Mouse (Mus musculus) myocyte (in vitro differentiated cells): ENCODE measurements around the gene Gm47985. TPM values are rescaled to one million over a fixed set of nuclear protein-coding genes. Genes with fewer than 3 reads are reported as not detected.
"Not testable (repeated sequence)": the region's sequence is repeated elsewhere in the genome, so short reads cannot be mapped to it uniquely, and the experiment has no call there.

Experiments
- H3K27me3 ChIP-seq: one replicate; pipeline ENCODE4 v1.6.1; 2011; ENCODE audit not compliant: control insufficient read depth, insufficient read depth, insufficient read length
- H3K36me3 ChIP-seq: one replicate; pipeline ENCODE4 v1.6.1; 2011; ENCODE audit not compliant: control insufficient read depth, insufficient read depth
- H3K4me2 ChIP-seq: one replicate; pipeline ENCODE4 v1.6.1; 2011; ENCODE audit warnings: low read depth, control low read depth
- H3K4me3 ChIP-seq: one replicate; pipeline ENCODE4 v1.5.1; 2011; ENCODE audit warnings: mild to moderate bottlenecking, control low read depth, moderate library complexity
- H3K79me2 ChIP-seq: one replicate; pipeline ENCODE4 v1.6.1; 2011; ENCODE audit not compliant: control insufficient read depth, insufficient read depth
- H3ac ChIP-seq: one replicate; pipeline ENCODE4 v1.6.1; 2011; ENCODE audit not compliant: control insufficient read depth, insufficient read length
- CEBPB ChIP-seq: IDR thresholded peaks from 2 replicates; pipeline ENCODE4 v1.6.1; 2011; ENCODE audit warnings: mild to moderate bottlenecking, moderate library complexity; ENCODE audit not compliant: poor library complexity, insufficient read depth, severe bottlenecking
- E2F4 ChIP-seq: IDR thresholded peaks from one replicate; pipeline ENCODE4 v1.6.1; 2011; ENCODE audit warnings: mild to moderate bottlenecking, control low read depth, moderate library complexity; ENCODE audit not compliant: insufficient read depth
- MAX ChIP-seq: IDR thresholded peaks from one replicate; pipeline ENCODE4 v1.6.1; 2011; ENCODE audit warnings: low read depth, mild to moderate bottlenecking, control low read depth
- MYOD1 ChIP-seq, 3 experiments: IDR thresholded peaks; one replicate each; pipeline ENCODE4 v1.6.1; 2011; ENCODE audit warnings: control low read depth in 2 of 3, low read depth in 2 of 3, mild to moderate bottlenecking in 2 of 3, moderate library complexity in 1 of 3; ENCODE audit not compliant: insufficient read length in 2 of 3, control insufficient read depth in 1 of 3
- MYOG ChIP-seq, 3 experiments: IDR thresholded peaks; one replicate each; pipeline ENCODE4 v1.6.1; 2011; ENCODE audit warnings: control low read depth in 2 of 3, low read depth in 2 of 3, mild to moderate bottlenecking in 2 of 3; ENCODE audit not compliant: insufficient read length in 2 of 3, control insufficient read depth in 1 of 3, insufficient read depth in 1 of 3
- POLR2A ChIP-seq: IDR thresholded peaks from one replicate; pipeline ENCODE4 v1.6.1; 2011; ENCODE audit warnings: low read depth, mild to moderate bottlenecking, control low read depth, moderate library complexity; ENCODE audit not compliant: insufficient read length
- POLR2AphosphoS2 ChIP-seq: IDR thresholded peaks from one replicate; pipeline ENCODE4 v1.6.1; 2011; ENCODE audit warnings: low read depth, control low read depth; ENCODE audit not compliant: insufficient read length
- REST ChIP-seq: IDR thresholded peaks from one replicate; pipeline ENCODE4 v1.6.1; 2011; ENCODE audit warnings: mild to moderate bottlenecking, control low read depth, moderate library complexity; ENCODE audit not compliant: insufficient read depth, insufficient read length
- SRF ChIP-seq: IDR thresholded peaks from one replicate; pipeline ENCODE4 v1.6.1; 2011; ENCODE audit warnings: low read depth; ENCODE audit not compliant: control insufficient read depth, insufficient read length
- TCF12 ChIP-seq: IDR thresholded peaks from one replicate; pipeline ENCODE4 v1.6.1; 2011; ENCODE audit warnings: mild to moderate bottlenecking, control low read depth; ENCODE audit not compliant: poor library complexity, insufficient read depth, severe bottlenecking
- TCF3 ChIP-seq: IDR thresholded peaks from one replicate; pipeline ENCODE4 v1.6.1; 2011; ENCODE audit warnings: low read depth, control low read depth; ENCODE audit not compliant: insufficient read length
- USF1 ChIP-seq: IDR thresholded peaks from one replicate; pipeline ENCODE4 v1.6.1; 2011; ENCODE audit warnings: low read depth, mild to moderate bottlenecking, control low read depth, moderate library complexity
- polyA plus RNA-seq: library from polyadenylated mRNA; unstranded; fragments of >200 nt; fragmentation: generic; extraction: Trizol; gene quantifications from one replicate; pipeline ENCODE4 v1.2.1, GENCODE M21; 2012; ENCODE audit warnings: missing spikeins

The Gm47985 gene
- polyA plus RNA-seq, 1 experiment: 0.12 TPM

GRCm38 (mm10) chr1:151209824-151210355 is 27.6 kb downstream of the Gm47985 start, which contains the start of gene Gm47996:
TSS of gene Gm47996 (plus strand) at chr1:151210131.
- H3K4me2 ChIP-seq, H3K4me3 ChIP-seq, H3K79me2 ChIP-seq, H3K36me3 ChIP-seq, H3ac ChIP-seq, H3K27me3 ChIP-seq: not testable (repeated sequence)

DNA sequence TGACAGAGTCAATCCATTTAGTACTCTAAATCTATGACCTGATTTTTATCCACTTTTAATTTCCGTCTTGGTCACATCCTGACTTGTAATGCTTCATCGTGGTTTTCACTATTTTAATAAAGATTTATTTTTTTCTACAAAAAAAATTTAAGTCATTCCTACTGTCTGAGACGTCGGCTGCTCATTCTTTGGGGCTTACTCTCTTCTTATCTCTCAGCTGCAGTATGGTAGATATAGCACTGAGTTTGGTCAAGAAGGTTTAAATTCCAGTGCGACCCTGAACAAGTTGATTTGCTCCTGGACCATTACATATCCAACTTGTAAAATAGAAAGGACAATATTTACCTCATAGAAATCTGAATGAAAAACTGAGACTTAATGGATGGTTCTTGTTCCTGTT is 29.3 kb downstream of the Gm47985 start:
- not testable (repeated sequence) for H3K4me2 ChIP-seq, H3K4me3 ChIP-seq, H3K27me3 ChIP-seq, H3K79me2 ChIP-seq, H3K36me3 ChIP-seq, H3ac ChIP-seq

- TF ChIP-seq MYOG (IDR thresholded peaks at IDR 0.05; ENCODE audit: control insufficient read depth in 1 of 3, insufficient read depth in 1 of 3, insufficient read length in 2 of 3, low read depth in 2 of 3) (no peak), USF1 (no peak), POLR2AphosphoS2 (no peak)
- H3K4me2 ChIP-seq: no peak overlapping the region
- H3K36me3 ChIP-seq: no peaks in the 10 kb centered on the region
- no peak overlapping the region for H3K4me3 ChIP-seq
- no peaks in the 10 kb centered on the region for H3K27me3 ChIP-seq
- H3K79me2 ChIP-seq: no peaks in the 10 kb centered on the region
- H3ac ChIP-seq: no peak overlapping the region
These were observed 32.5 kb downstream of the Gm47985 start for GRCm38 (mm10) chr1:151214862-151215261.

- Histone ChIP-seq H3K79me2 (no peaks in the 10 kb centered on the region), H3K4me3 (no peak overlapping the region), H3K4me2 (no peak overlapping the region), H3K36me3 (no peaks in the 10 kb centered on the region), H3K27me3 (no peaks in the 10 kb centered on the region), H3ac (no peak overlapping the region)
- TF ChIP-seq MYOG (IDR thresholded peaks at IDR 0.05; ENCODE audit: control insufficient read depth in 1 of 3, insufficient read depth in 1 of 3, insufficient read length in 2 of 3, low read depth in 2 of 3) (no peak), POLR2AphosphoS2 (no peak), TCF12 (no peak), MAX (no peak), REST (no peak), CEBPB (no peak), TCF3 (no peak), E2F4 (no peak), POLR2A (no peak), SRF (no peak), USF1 (no peak), MYOD1 (IDR thresholded peaks at IDR 0.05; ENCODE audit: control insufficient read depth in 1 of 3, insufficient read length in 2 of 3, low read depth in 2 of 3) (no peak)
These were observed 33.6 kb downstream of the Gm47985 start for GRCm38 (mm10) chr1:151215985-151216384.

GRCm38 (mm10) chr1:151216417-151216816 is 34.1 kb downstream of the Gm47985 start:
- Histone ChIP-seq H3K79me2 (no peaks in the 10 kb centered on the region), H3K4me2 (no peak overlapping the region), H3K36me3 (no peaks in the 10 kb centered on the region), H3ac (no peak overlapping the region), H3K4me3 (no peak overlapping the region), H3K27me3 (no peaks in the 10 kb centered on the region)
- TF ChIP-seq CEBPB (no peak), E2F4 (no peak), SRF (no peak), MYOG (IDR thresholded peaks at IDR 0.05; ENCODE audit: control insufficient read depth in 1 of 3, insufficient read depth in 1 of 3, insufficient read length in 2 of 3, low read depth in 2 of 3) (no peak), TCF12 (no peak), POLR2AphosphoS2 (no peak), POLR2A (no peak), REST (no peak), MYOD1 (IDR thresholded peaks at IDR 0.05; ENCODE audit: control insufficient read depth in 1 of 3, insufficient read length in 2 of 3, low read depth in 2 of 3) (no peak), USF1 (no peak), TCF3 (no peak), MAX (no peak)

- Histone ChIP-seq H3K36me3 (no peaks in the 10 kb centered on the region), H3ac (no peak overlapping the region), H3K4me3 (no peak overlapping the region), H3K27me3 (no peaks in the 10 kb centered on the region), H3K79me2 (no peaks in the 10 kb centered on the region), H3K4me2 (no peak overlapping the region)
- TF ChIP-seq E2F4: no peak
- no peak for TF ChIP-seq POLR2A
- TF ChIP-seq TCF3: no peak
- TF ChIP-seq TCF12: no peak
- no peak for TF ChIP-seq MAX
- TF ChIP-seq SRF: no peak
- TF ChIP-seq REST: no peak
- TF ChIP-seq MYOD1 (IDR thresholded peaks at IDR 0.05; ENCODE audit: control insufficient read depth in 1 of 3, insufficient read length in 2 of 3, low read depth in 2 of 3): no peak
- no peak for TF ChIP-seq USF1
These were observed 36.7 kb downstream of the Gm47985 start for GRCm38 (mm10) chr1:151219045-151219444.
